Mouse (Mus musculus) forebrain, embryonic 14.5 days (tissue): ENCODE measurements around the gene Tubg2. TPM values are rescaled to one million over a fixed set of nuclear protein-coding genes. Genes with fewer than 3 reads are reported as not detected.
"Not testable (repeated sequence)": the region's sequence is repeated elsewhere in the genome, so short reads cannot be mapped to it uniquely, and the experiment has no call there.

Source experiments
- ATAC-seq: fragments of 200-750 bp; cut with Nextera tagmentation; 2 replicates; pipeline ENCODE4 v1.8.0; 2017; ENCODE audit warnings: mild to moderate bottlenecking, moderate library complexity
- DNase-seq: peaks from one replicate; pipeline ENCODE4 v3.0.0-alpha.2; 2015; ENCODE audit warnings: low spot score
- H3K27ac ChIP-seq: fragments of 300-500 bp; sonication (generic); 2 replicates; pipeline ENCODE4 v1.5.1; 2014; ENCODE audit warnings: low read depth, mild to moderate bottlenecking, control low read depth, low read length, moderate library complexity
- H3K27me3 ChIP-seq: fragments of 300-500 bp; sonication (generic); replicated peaks from 2 replicates; pipeline ENCODE4 v1.6.1; 2014; ENCODE audit warnings: low read length, control low read depth, mixed read lengths; ENCODE audit not compliant: control insufficient read depth, insufficient read depth
- H3K36me3 ChIP-seq: fragments of 300-500 bp; sonication (generic); 2 replicates; pipeline ENCODE4 v1.6.1; 2014; ENCODE audit warnings: low read length, control low read depth; ENCODE audit not compliant: control insufficient read depth, insufficient read depth
- H3K4me1 ChIP-seq: fragments of 300-500 bp; sonication (generic); 2 replicates; pipeline ENCODE4 v1.6.1; 2014; ENCODE audit warnings: antibody characterized with exemption, low read length, control low read depth; ENCODE audit not compliant: control insufficient read depth, insufficient read depth
- H3K4me2 ChIP-seq: fragments of 300-500 bp; sonication (generic); 2 replicates; pipeline ENCODE4 v1.6.1; 2014; ENCODE audit warnings: mild to moderate bottlenecking, control low read depth, low read length
- H3K4me3 ChIP-seq: fragments of 300-500 bp; sonication (generic); 2 replicates; pipeline ENCODE4 v1.5.1; 2014; ENCODE audit warnings: low read depth, low read length, control low read depth
- H3K9ac ChIP-seq: fragments of 300-500 bp; sonication (generic); 2 replicates; pipeline ENCODE4 v1.6.1; 2014; ENCODE audit warnings: mild to moderate bottlenecking, low read length, control low read depth, moderate library complexity
- H3K9me3 ChIP-seq: fragments of 300-500 bp; sonication (generic); replicated peaks from 2 replicates; pipeline ENCODE4 v1.6.1; 2016; ENCODE audit warnings: low read length, control low read depth, mixed read lengths; ENCODE audit not compliant: control insufficient read depth
- WGBS: fragments of 180-500 bp; shearing (Covaris S2); extraction: QIAGEN DNeasy Blood & Tissue Kit; methylation state at CpG from one replicate; pipeline ENCODE4 v1.1.7; 2014; 5-methylcytosine and 5-hydroxymethylcytosine counted together
- polyA plus RNA-seq: library from polyadenylated mRNA; unstranded; fragments of >200 nt; fragmentation: Nextera tagmentation; extraction: Ambion mirVana; gene quantifications from 2 replicates; pipeline ENCODE4 v1.2.1, GENCODE M21; 2014

Gene Tubg2
- polyA plus RNA-seq, 1 experiment from 2014 or later: 27.4 TPM

GRCm38 (mm10) chr11:101119761-101120544 lies 35.8 kb upstream of the Tubg2 start, which contains the start of the genes Retreg3 and Tubg1:
Gene Retreg3, minus strand, starts transcription at chr11:101119893.
Gene Tubg1, plus strand, starts transcription at chr11:101119938.
- under 1% methylated on average over 61 of the region's 61 CpGs for WGBS
- Histone ChIP-seq H3K27me3 (no peaks in the 10 kb centered on the region), H3K9me3 (no peaks in the 10 kb centered on the region), H3K36me3 (peaks cover 29% of the 10 kb centered on the region; the same call in 1 of the 2 replicates), H3K27ac (peak within 1 kb of the TSS; percentile 92), H3K9ac (peak within 1 kb of the TSS; percentile 96), H3K4me1 (peaks cover 25% of the 10 kb centered on the region), H3K4me3 (peak within 1 kb of the TSS; percentile 88), H3K4me2 (peak within 1 kb of the TSS; percentile 96)
- DNase-seq (peak; percentile 100), ATAC-seq (peak; percentile 97)

- Histone ChIP-seq H3K4me1 (peaks cover 21% of the 10 kb centered on the region), H3K9me3 (no peaks in the 10 kb centered on the region), H3K36me3 (peaks cover 37% of the 10 kb centered on the region), H3K27me3 (no peaks in the 10 kb centered on the region), H3K4me3 (peak overlapping the region; percentile 88), H3K9ac (peak overlapping the region; percentile 92), H3K27ac (peak overlapping the region; percentile 92), H3K4me2 (peak overlapping the region; percentile 85)
- 21% methylated on average over 19 of the region's 19 CpGs for WGBS
- ATAC-seq (no peak), DNase-seq (no peak)
These were observed 35.0 kb upstream of the Tubg2 start for GRCm38 (mm10) chr11:101120545-101121188.

GRCm38 (mm10) chr11:101124494-101124893 lies 31.2 kb upstream of the Tubg2 start:
- not testable (repeated sequence) for H3K9me3 ChIP-seq, DNase-seq, H3K9ac ChIP-seq, H3K4me3 ChIP-seq, H3K27me3 ChIP-seq, ATAC-seq, H3K4me2 ChIP-seq, H3K4me1 ChIP-seq, H3K27ac ChIP-seq
- WGBS: 98% methylated on average over 8 of the region's 8 CpGs
- peaks cover 40% of the 10 kb centered on the region for H3K36me3 ChIP-seq

GRCm38 (mm10) chr11:101125008-101125407 lies 30.7 kb upstream of the Tubg2 start:
- not testable (repeated sequence) for ATAC-seq, DNase-seq, H3K4me3 ChIP-seq, H3K27ac ChIP-seq, H3K9ac ChIP-seq, H3K9me3 ChIP-seq, H3K4me1 ChIP-seq, H3K27me3 ChIP-seq, H3K4me2 ChIP-seq
- WGBS: 95% methylated on average over 7 of the region's 9 CpGs
- H3K36me3 ChIP-seq: peaks cover 40% of the 10 kb centered on the region

GRCm38 (mm10) chr11:101127075-101127474 lies 28.6 kb upstream of the Tubg2 start:
- Histone ChIP-seq H3K27ac (no peak overlapping the region), H3K9ac (no peak overlapping the region), H3K4me3 (no peak overlapping the region), H3K4me2 (no peak overlapping the region), H3K27me3 (no peaks in the 10 kb centered on the region), H3K9me3 (no peaks in the 10 kb centered on the region), H3K4me1 (no peaks in the 10 kb centered on the region), H3K36me3 (peaks cover 40% of the 10 kb centered on the region)
- ATAC-seq (no peak), DNase-seq (no peak)
- 83% methylated on average over 1 of the region's 1 CpGs for WGBS

- Histone ChIP-seq H3K9me3 (no peaks in the 10 kb centered on the region), H3K9ac (no peak overlapping the region), H3K27ac (no peak overlapping the region), H3K4me2 (no peak overlapping the region), H3K36me3 (peaks cover 23% of the 10 kb centered on the region), H3K27me3 (no peaks in the 10 kb centered on the region), H3K4me3 (no peak overlapping the region), H3K4me1 (no peaks in the 10 kb centered on the region)
- no peak for DNase-seq
- no peak for ATAC-seq
- 84% methylated on average over 11 of the region's 11 CpGs for WGBS
These were observed 26.6 kb upstream of the Tubg2 start for GRCm38 (mm10) chr11:101128996-101129577.

GRCm38 (mm10) chr11:101130056-101130756 lies 25.5 kb upstream of the Tubg2 start:
- Histone ChIP-seq H3K9ac (no peak overlapping the region), H3K4me2 (no peak overlapping the region), H3K27ac (no peak overlapping the region), H3K27me3 (no peaks in the 10 kb centered on the region), H3K4me1 (no peaks in the 10 kb centered on the region), H3K36me3 (peaks cover 17% of the 10 kb centered on the region), H3K9me3 (no peaks in the 10 kb centered on the region), H3K4me3 (no peak overlapping the region)
- DNase-seq: no peak
- ATAC-seq: no peak
- 56% methylated on average over 18 of the region's 18 CpGs for WGBS

GRCm38 (mm10) chr11:101131187-101131586 lies 24.5 kb upstream of the Tubg2 start:
- 92% methylated on average over 2 of the region's 2 CpGs for WGBS
- H3K9me3 ChIP-seq: no peaks in the 10 kb centered on the region
- H3K4me1 ChIP-seq: no peaks in the 10 kb centered on the region
- no peaks in the 10 kb centered on the region for H3K27me3 ChIP-seq
- ATAC-seq (no peak), DNase-seq (peak; percentile 24)
- H3K4me3 ChIP-seq: no peak overlapping the region
- peaks cover 7% of the 10 kb centered on the region for H3K36me3 ChIP-seq
- H3K27ac ChIP-seq: no peak overlapping the region
- no peak overlapping the region for H3K4me2 ChIP-seq
- H3K9ac ChIP-seq: no peak overlapping the region
